Mouse (Mus musculus): Measurements from ENCODE around the gene Cep131.

GRCm38 (mm10) chr11:120064668-120065040 is 22.0 kb downstream of the Cep131 start:
- no peak for TF ChIP-seq CTCF (conservative IDR thresholded peaks at IDR 0.05; ENCODE audit: low read length)
- no peak for TF ChIP-seq POU5F1 (IDR thresholded peaks at IDR 0.05; ENCODE audit: borderline replicate concordance, low read length)
